Mouse (Mus musculus): ENCODE data around the gene Ctnnd2.

Gene Ctnnd2

GRCm38 (mm10) chr15:30268822-30269221 lies 96.4 kb downstream of the Ctnnd2 start:
- no peak for DNase-seq

GRCm38 (mm10) chr15:30271141-30271572 lies 98.8 kb downstream of the Ctnnd2 start:
- no peak for DNase-seq

GRCm38 (mm10) chr15:30272326-30272725 lies 99.9 kb downstream of the Ctnnd2 start:
- no peak for DNase-seq

- DNase-seq = no peak
Observed at GRCm38 (mm10) chr15:30275721-30276120, 103.3 kb downstream of the Ctnnd2 start.

GRCm38 (mm10) chr15:30276691-30277090 lies 104.3 kb downstream of the Ctnnd2 start:
- no peak for DNase-seq

GRCm38 (mm10) chr15:30278610-30279009 lies 106.2 kb downstream of the Ctnnd2 start:
- DNase-seq = no peak

- DNase-seq = no peak
Observed at GRCm38 (mm10) chr15:30285572-30286244, 113.3 kb downstream of the Ctnnd2 start.

- no peak for DNase-seq
Observed at GRCm38 (mm10) chr15:30286245-30286642, 113.9 kb downstream of the Ctnnd2 start.

GRCm38 (mm10) chr15:30302824-30303223 lies 130.4 kb downstream of the Ctnnd2 start:
- no peak for DNase-seq

GRCm38 (mm10) chr15:30306437-30306836 lies 134.0 kb downstream of the Ctnnd2 start:
- no peak for DNase-seq

- no peak for DNase-seq
Observed at GRCm38 (mm10) chr15:30322543-30322942, 150.2 kb downstream of the Ctnnd2 start.

GRCm38 (mm10) chr15:30333336-30334310 lies 161.2 kb downstream of the Ctnnd2 start:
- no peak for DNase-seq

- no peak for DNase-seq
Observed at GRCm38 (mm10) chr15:30338585-30339197, 166.3 kb downstream of the Ctnnd2 start.

GRCm38 (mm10) chr15:30345754-30346153 lies 173.4 kb downstream of the Ctnnd2 start:
- no peak for DNase-seq

GRCm38 (mm10) chr15:30364491-30364890 lies 192.1 kb downstream of the Ctnnd2 start:
- DNase-seq = no peak

- no peak for DNase-seq
Observed at GRCm38 (mm10) chr15:30369997-30370396, 197.6 kb downstream of the Ctnnd2 start.

GRCm38 (mm10) chr15:30371151-30371550 lies 198.8 kb downstream of the Ctnnd2 start:
- no peak for DNase-seq

GRCm38 (mm10) chr15:30373654-30374215 lies 201.3 kb downstream of the Ctnnd2 start:
- DNase-seq = no peak

GRCm38 (mm10) chr15:30374907-30375306 lies 202.5 kb downstream of the Ctnnd2 start:
- no peak for DNase-seq

- DNase-seq = no peak
Observed at GRCm38 (mm10) chr15:30383075-30383842, 210.9 kb downstream of the Ctnnd2 start.

GRCm38 (mm10) chr15:30384386-30384785 lies 212.0 kb downstream of the Ctnnd2 start:
- DNase-seq = no peak

- DNase-seq = no peak
Observed at GRCm38 (mm10) chr15:30386489-30386888, 214.1 kb downstream of the Ctnnd2 start.
